Mouse (Mus musculus): ENCODE data around the gene Extl1.
"Not testable (repeated sequence)": the region's sequence is repeated elsewhere in the genome, so short reads cannot be mapped to it uniquely, and the experiment has no call there.

Gene Extl1

DNA sequence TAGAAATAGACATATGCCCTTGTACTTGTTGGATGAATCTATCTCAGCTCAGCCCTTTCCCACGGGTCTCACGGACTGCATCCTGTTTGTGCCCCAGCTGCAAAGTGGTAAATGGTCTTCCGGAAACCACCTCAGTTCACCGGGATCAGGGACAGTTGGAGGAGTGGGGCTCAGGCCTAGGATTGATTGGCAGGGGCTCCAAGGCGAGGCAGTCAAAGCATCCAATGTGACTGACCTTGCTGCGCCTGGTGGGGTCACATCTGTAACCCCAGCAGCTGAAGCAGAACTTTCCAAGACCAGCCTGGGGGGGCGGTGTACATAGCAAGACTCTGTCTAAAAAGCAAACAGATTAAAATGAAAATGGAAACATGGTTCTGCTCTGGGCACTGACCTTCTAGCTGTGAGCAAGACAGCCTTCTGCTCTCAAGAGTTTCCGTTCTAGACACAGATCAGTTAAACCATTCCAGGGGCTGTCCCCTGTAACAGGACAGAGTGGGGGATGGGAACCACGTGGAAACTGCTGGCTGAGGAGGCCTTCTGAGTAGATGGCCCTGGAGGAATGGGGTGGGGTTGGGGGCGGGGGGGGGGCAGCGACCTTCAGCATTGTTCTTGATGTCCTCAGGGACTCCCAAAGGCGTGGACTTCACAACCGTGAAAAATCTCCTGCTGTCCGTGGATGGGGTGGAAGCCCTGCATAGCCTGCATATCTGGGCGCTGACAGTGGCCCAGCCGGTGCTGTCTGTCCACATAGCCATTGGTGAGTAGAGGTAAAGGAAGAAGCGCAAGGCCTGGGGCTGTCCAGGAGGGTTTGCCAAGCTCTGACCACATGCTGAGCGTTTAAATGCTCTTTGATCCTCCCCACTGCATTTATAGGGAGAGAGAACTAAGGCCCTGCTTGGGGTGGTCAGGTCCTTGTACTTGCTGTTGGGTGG is 32.1 kb downstream of the Extl1 start:
- DNase-seq (ENCODE audit: low spot score in 2 of 2): no peak

DNA sequence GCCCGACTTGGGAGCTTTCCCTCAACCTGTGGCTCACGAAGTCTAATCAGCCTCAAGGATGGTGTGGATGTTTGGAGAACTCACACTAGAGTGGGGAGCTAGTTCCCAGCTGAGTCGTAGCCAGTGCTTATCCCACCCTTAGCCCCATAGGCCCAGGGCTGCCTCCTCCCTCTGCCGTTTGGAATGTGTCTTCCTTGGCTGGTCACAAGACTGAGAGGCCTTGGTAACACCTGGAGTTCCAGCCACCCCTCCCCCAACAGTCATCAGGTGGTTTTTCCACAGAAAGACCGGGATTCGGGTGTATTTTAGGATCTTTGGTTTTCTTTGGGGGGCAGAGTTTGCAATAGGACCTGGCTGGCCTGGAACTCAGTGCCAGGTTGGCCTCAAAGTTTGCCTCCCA is 33.0 kb downstream of the Extl1 start:
- DNase-seq (ENCODE audit: low spot score in 2 of 2): no peak

DNA sequence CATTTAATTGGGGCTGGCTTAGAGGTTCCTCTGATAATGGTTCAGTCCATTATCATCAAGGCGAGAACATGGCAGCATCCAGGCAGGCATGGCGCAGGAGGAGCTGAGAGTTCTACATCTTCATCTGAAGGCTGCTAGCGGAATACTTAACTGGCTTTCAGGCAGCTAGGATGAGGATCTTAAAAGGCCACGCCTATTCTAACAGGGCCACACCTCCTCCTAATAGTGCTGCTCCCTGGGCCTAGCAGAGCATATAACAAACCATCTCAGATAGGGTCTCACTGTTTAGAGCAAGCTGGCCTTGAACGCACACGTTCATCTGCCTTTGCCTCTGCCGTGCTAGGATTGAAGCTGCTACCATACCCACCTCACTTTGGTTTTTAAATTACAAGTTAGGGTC is 33.8 kb downstream of the Extl1 start:
- no peak for DNase-seq (ENCODE audit: low spot score in 2 of 2)

DNA sequence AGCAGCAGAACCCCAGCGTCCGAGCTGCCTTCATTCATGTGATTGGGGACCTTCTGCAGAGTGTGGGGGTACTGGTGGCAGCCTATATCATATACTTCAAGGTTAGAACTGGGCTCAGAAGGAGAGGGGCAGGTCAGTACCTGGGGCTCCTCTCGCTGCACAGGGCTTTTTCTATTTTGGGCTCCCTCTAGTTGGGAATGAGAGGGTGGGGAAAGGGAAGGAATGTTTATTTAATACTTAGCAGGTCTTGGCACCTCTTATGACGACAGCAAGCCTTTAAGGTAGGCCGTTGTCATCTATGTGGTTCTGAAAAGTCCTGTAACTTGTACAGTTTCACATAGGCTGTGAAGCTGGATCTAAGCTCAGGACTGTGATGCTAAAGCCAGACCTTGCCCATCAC is 35.1 kb downstream of the Extl1 start:
- no peak for DNase-seq (ENCODE audit: low spot score in 2 of 2)

DNA sequence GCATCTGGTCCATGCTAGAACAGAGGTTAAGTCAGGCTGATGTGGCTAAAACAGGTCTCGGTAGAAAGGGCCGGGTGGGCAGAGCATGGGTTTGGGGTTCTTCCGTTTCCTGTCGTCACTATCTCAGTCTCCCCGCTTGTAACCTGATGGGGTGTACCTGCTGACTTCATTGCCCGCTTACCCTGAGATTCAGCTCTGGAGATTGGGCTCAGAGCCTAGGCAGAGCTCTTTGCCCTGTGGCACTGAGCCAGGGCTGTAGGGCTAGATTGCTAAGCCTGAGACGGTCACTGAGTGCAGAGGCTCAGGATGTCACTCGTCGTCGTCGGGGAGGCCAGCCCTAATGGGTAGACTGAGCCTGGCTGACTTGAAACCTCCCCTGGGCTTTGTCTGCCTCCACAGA is 35.6 kb downstream of the Extl1 start:
- no peak for DNase-seq (ENCODE audit: low spot score in 2 of 2)

DNA sequence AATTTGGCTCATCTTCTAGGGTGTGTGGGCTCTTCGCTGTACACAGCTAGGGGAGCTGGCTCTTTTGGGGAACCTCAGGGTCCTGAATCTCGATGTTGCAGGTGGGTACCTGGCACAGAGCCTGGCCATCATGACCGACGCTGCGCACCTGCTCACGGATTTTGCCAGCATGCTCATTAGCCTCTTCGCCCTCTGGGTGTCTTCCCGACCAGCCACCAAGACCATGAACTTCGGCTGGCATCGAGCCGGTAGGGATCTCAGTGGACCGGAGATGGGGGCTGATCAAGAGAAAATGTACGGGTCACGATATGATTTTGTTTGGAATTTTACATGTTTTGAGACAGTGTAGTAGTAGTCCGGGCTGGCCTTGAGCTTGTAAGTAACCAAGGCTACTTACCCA is 37.8 kb downstream of the Extl1 start:
- DNase-seq (ENCODE audit: low spot score in 2 of 2): no peak

DNA sequence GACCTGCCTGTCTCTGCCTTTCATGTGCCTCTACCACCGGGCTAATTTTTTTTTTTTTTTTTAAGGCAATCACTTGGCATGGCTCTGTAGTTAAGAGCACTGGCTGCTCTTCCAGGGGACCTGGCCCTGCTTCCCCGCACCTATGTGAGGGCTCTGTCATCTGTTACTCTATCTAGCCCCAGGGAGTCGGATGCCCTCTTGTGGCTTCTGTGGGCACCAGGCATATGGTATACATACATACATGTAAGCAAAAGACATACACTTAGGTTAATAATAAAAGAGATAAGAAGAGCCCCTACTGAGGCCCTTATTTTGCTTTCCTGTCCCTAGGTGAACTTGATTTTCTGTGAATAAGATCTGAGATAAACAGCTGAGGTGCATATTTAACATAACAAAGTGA is 39.0 kb downstream of the Extl1 start:
- DNase-seq (ENCODE audit: low spot score in 2 of 2): no peak

DNA sequence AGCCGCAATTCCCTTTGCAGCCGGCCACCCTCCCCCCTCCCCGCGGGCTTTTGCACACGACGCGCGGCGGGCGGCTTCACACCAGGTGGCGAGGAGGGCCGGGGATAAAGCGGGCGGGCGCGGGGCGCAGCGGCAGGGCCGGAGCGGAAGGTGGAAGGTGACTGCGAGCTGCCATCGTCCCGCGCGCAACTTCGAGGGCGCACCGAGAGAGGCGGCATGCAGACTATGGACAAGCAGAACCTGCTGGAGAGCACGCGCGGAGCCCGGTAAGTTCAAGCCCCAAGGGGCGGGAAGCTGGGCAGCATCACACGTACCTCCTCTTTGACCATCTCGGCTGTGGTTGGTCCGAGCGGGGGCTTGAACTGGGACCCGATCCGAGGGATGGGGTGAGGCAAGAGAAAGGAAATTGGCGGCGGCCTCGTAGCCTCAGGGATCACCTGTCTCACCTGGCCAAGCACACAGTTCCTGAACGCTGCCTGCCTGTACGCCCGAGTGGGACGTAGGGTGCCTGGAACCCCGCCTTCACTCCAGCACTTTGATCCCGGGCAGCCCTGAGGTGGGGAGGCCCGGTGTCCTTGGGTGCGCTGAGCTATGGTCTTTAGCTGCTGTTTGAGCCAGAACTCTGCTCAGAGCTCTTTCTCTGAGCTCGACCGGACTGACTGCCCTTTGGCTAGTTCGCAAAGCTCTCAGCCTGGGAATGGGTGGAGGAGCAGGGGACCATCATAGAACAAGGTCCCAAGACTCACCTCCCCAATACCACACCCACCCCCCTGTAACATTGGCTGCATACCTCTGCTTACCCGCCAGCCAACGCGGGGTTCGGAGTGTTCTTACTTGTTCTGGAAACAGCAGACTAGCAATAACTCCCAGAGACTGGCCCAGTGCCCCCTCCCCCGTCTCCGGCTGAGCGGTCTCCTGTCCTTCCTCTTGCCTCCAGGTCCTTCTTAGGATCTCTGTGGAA is 40.3 kb downstream of the Extl1 start, which contains the start of gene Slc30a2:
TSS of gene Slc30a2 (plus strand) at position 111 of the 961 bp plus-strand sequence.
- DNase-seq (ENCODE audit: low spot score in 2 of 2): peak in 1 of 2 experiments; percentile 29

DNA sequence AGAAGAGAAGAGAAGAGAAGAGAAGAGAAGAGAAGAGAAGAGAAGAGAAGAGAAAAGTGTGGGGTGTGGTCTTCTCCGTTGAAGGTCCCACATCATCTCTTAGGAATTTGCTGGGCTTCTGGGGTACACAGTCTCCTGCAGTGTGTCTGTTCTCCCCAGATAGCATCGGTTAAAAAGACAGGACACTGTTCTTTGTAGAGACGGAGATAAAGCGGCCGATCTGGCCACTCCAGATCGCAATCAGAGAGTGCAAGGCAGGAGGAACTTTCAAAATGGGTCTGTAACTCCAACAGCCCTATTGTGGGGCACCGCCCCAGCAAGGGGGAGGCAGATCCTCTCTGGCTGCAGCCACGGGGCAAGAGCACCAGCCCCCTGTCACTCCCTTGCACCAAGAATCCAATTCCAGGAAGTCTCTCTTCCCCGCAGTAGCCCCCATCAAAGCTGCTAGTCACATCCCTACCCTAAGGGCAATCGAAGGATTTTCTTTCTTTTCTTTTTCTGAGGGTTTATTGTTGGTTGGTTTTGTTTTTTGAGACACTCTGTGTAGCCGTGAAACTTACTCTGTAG is 41.4 kb downstream of the Extl1 start:
- no peak for DNase-seq (ENCODE audit: low spot score in 2 of 2)

DNA sequence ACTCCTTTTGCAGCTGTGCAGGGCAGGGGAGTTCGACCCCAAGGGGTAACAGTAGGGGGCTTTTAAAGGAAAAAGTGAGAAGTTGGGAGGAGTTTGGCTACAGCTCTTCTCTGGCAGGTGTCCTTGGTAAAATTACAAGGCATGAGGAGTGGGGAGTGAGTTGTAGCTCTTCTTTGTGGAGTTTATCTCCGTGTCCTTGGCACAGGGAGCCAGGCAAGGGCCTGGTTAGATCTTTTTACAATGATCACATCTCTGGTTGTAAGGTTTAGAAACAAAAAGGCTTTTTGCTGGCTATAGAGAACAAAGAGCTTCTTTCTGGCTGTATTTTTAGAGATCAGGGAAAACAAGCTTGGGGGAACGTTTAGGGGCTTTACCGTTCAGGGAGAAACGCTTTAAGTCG is 42.4 kb downstream of the Extl1 start:
- not testable (repeated sequence) for DNase-seq (ENCODE audit: low spot score in 2 of 2)

DNA sequence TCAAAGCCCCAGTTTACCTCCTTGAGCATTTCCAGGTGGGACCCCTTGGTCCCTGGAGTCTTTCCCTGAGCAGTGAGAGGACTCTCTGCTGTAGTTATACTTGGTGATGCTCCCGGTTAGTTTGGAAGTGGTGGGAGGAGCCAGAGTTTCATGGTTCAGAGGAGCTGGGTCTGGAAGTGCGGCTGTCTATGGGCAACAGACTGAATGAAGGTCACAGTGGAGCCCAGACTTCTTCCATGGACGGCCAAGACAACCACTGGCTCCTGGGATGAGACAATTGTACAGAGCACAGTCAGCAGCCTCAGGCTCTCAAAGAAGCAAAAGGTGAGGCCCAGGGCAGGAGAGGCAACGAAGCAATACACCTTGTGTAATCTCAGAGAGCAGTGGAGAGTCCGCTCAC is 53.4 kb downstream of the Extl1 start:
- no peak for DNase-seq (ENCODE audit: low spot score in 2 of 2)

DNA sequence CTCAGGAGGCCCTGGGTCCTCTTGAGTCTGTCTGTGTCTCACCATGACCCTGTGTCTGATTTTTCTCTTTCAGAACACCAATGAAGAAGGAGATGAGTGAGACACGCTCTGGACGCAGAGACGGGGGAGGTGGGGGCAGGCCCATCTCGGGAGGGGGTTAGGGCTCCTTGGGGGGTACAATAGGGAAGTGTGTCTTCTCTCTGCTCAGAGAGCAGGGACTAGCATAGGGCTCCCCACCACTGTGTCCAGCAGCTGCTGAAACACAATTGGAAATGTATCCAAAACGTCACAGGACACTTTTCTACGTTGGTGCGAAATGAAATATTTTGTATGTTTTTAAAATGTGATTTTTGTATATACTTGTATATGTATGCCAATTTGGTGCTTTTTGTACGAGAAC is 54.8 kb downstream of the Extl1 start:
- no peak for DNase-seq (ENCODE audit: low spot score in 2 of 2)

DNA sequence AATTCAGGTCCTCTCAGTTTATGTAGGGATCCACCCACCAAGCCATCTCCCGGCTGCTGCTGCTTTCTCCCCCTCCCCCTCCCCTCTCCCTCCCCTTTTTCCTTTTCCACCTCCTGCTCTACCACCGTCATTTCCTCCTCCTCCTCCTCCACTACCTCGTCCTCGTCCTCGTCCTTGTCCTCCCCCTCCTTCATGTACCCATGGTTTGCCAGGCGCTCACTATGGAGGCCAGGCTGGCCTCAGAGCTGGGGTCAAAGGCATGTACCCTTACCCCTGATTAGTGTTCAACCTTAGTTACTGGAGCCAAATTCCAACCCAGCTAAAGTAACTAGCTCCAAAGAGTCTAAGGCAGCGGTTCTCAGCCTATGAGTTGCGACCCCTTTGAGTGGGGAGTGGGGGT is 55.5 kb downstream of the Extl1 start:
- DNase-seq (ENCODE audit: low spot score in 2 of 2): no peak

DNA sequence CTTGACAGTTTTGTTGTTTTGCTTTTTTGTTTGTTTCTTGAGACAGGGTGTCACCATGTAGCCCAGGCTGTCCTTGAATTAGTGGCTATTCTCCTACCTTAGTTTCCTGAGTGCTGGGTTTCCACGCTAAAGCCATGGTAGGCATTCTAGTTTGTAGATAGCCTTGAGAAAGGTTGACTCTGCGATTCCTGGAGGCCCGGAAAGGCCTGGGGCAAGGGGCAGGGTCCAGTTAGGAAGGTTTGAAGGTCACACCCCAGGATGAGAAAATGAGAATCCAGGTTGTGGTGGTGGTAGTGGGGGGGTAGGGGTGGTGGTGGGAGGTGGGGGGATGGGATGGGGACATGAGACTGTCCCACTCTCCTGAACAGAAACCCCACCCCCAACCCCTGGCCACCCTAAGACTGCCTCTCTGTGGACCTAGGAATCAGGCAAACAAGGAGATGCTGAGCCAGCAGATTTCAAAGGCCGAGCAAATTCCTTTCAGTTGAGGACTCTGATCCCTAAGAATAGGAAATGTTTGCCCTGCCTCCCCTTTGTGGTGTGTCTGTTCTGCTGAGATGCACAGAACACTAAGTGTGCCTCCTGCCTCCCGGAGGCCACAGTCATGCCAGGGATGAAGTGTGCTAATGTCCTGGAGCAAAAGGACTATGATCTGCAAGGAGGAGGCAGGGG is 56.7 kb downstream of the Extl1 start:
- no peak for DNase-seq (ENCODE audit: low spot score in 2 of 2)

DNA sequence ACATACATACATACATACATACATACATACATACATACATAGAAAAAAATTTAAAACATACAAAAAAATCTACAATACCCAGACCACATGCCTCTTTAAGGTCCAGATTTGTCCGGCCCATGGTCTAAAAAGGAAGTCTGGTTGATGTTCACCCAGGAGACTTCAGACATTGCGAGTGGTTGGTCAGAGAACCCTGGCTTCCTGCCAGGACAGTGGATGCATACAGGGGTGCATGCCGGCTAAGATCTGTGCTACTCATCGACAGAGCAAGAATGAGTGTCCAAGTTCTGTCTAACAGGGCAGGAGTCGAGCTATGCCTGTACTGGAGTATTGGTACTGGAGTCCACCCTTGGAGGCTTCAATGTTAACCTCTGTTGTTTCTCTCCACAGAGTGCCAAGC is 59.0 kb downstream of the Extl1 start:
- DNase-seq (ENCODE audit: low spot score in 2 of 2): no peak

DNA sequence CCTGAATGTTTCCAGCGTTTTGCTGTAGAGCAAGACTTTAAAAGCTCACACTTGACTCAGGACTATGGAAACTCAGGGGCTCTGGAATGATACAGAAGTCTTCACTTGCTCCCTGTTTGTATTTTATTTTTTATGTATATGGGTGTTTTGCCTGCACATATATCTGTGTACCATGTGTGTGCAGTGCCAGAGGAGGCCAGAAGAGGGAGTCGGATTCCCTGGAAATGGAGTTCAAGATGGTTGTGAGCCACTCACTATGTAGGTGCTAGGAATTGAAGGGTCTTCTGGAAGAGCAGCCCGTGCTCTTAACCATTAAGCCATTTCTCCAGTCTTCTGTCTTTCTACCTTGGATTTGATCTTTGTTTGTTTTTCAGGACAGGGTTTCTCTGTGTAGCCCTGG is 62.1 kb downstream of the Extl1 start:
- no peak for DNase-seq (ENCODE audit: low spot score in 2 of 2)

DNA sequence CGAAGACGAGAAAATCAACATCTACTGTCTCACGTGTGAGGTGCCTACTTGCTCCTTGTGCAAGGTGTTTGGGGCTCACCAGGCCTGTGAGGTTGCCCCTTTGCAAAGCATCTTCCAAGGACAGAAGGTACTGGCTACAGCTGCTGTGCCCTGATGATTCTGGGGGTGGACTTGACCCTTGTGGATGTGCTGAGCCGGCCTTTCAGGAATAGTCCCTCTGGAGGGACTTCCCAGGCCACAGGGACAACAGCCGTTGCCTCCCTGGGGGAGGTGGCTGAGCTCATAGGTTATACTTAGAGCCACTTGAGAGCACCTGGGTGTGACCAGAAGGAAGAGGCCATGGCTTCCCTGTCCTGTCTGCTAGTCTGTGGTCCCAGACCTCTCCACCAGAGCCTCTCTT is 64.0 kb downstream of the Extl1 start:
- DNase-seq (ENCODE audit: low spot score in 2 of 2): no peak

DNA sequence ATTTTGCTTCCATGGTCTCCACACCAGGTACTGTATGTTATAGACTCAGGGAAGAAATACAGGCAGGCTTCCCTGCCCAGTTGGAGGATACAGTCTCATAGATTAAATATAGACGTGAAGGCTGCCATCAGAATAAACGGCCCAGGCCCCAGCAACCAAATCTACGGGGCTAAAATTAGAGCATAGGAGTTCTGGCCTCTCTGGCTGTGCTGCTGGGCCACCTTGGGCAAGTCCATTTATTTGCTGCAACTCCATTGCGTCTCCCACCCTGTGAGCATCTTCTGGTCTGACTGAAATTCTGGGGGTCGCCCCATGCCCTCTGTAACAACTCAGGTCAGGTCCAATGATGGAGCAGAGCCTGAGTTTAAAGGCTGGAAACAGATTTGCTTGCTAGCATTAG is 64.6 kb downstream of the Extl1 start:
- DNase-seq (ENCODE audit: low spot score in 2 of 2): no peak

DNA sequence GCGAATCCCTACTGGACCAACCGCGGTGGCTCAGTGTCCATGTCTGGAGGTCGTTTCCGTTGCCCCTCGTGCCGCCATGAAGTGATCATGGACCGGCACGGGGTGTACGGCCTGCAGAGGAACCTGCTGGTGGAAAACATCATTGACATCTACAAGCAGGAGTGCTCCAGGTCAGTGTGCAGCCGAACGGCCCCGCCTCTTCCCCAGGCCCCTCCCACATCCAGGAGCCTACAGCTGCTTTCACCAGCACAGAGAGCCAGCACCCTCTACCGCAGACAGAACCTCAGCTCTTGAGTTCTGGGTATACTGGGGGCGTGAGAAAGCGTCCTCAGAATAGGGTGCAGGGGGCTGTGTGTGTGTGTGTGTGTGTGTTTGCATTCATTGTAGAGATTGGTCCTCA is 67.3 kb downstream of the Extl1 start:
- no peak for DNase-seq (ENCODE audit: low spot score in 2 of 2)

DNA sequence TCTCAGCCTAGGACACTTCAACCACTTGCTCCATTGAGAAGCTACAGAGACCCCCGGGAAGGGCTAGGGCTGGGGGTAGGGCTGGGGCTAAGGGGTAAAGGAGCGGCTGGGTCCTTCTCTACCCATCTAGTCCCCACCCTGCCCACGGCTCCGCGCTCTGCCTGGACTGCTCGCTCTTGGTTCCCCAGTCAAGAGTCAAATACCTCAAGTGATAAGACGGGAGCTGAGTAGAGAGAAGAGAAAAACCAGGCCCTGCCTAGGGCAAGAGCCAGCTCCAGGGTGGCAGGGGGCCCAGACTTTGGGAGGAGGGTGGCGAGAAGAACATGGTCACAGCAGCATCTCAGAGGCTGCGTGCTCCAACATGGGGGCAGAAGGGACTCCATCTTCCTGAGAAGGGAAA is 68.2 kb downstream of the Extl1 start:
- no peak for DNase-seq (ENCODE audit: low spot score in 2 of 2)

DNA sequence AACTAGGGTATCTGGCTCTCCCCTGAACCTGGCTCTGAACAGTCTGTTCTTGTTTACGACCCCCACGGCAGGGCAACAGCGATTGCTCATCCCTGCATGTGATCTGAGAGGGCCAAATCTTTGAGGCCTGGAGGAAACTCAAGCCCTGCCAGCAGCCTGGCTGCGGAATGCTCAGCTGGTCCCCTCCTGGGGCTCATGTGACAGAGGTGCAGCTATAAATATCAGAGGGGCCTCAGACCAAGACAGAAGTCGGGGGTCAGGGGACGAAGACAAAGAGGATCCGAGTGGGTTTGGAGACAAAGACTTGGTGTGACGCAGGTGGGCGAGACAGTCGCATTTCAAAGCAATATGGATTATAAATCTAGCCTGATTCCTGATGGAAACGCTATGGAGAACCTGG is 68.8 kb downstream of the Extl1 start, which contains the start of gene Trim63:
TSS of gene Trim63 (plus strand) at position 245 of the 400 bp plus-strand sequence.
- no peak for DNase-seq (ENCODE audit: low spot score in 2 of 2)
